Mouse (Mus musculus) lung, postnatal 0 days (tissue): ENCODE results near the gene Fam24b. TPM values are rescaled to one million over a fixed set of nuclear protein-coding genes. Genes with fewer than 3 reads are reported as not detected.
A peak's percentile ranks its signal among the peaks of the same experiment; 100 is the strongest.

Source experiments
- ATAC-seq: fragments of 200-750 bp; cut with Nextera tagmentation; 2 replicates; pipeline ENCODE4 v1.8.0; 2017; ENCODE audit warnings: moderate library complexity
- DNase-seq: peaks from one replicate; pipeline ENCODE4 v3.0.0-alpha.2; 2016; ENCODE audit warnings: low spot score
- H3K27ac ChIP-seq: fragments of 300-500 bp; sonication (generic); 2 replicates; pipeline ENCODE4 v1.5.1; 2014; ENCODE audit warnings: antibody characterized with exemption, mild to moderate bottlenecking, low read length, mixed read lengths
- H3K27me3 ChIP-seq: fragments of 300-500 bp; sonication (generic); replicated peaks from 2 replicates; pipeline ENCODE4 v1.6.1; 2014; ENCODE audit warnings: low read length, mixed read lengths; ENCODE audit not compliant: insufficient read depth
- H3K36me3 ChIP-seq: fragments of 300-500 bp; sonication (generic); 2 replicates; pipeline ENCODE4 v1.6.1; 2014; ENCODE audit warnings: low read length, mixed read lengths; ENCODE audit not compliant: insufficient read depth
- H3K4me1 ChIP-seq: fragments of 300-500 bp; sonication (generic); 2 replicates; pipeline ENCODE4 v1.6.1; 2014; ENCODE audit warnings: antibody characterized with exemption, low read depth, low read length, mixed read lengths; ENCODE audit not compliant: insufficient read depth
- H3K4me2 ChIP-seq: fragments of 300-500 bp; sonication (generic); replicated peaks from 2 replicates; pipeline ENCODE4 v1.6.1; 2014; ENCODE audit warnings: low read depth, mild to moderate bottlenecking, low read length, moderate library complexity, mixed read lengths
- H3K4me3 ChIP-seq: fragments of 300-500 bp; sonication (generic); 2 replicates; pipeline ENCODE4 v1.5.1; 2014; ENCODE audit warnings: low read depth, low read length
- H3K9ac ChIP-seq: fragments of 300-500 bp; sonication (generic); replicated peaks from 2 replicates; pipeline ENCODE4 v1.6.1; 2014; ENCODE audit warnings: low read depth, mild to moderate bottlenecking
- H3K9me3 ChIP-seq: fragments of 300-500 bp; sonication (generic); 2 replicates; pipeline ENCODE4 v1.6.1; 2016; ENCODE audit warnings: low read length, mixed read lengths
- CTCF ChIP-seq: IDR thresholded peaks from 2 replicates; pipeline ENCODE4 v1.5.1; 2016; ENCODE audit warnings: antibody characterized with exemption, mild to moderate bottlenecking
- EP300 ChIP-seq: IDR thresholded peaks from 2 replicates; pipeline ENCODE4 v1.6.1; 2016; ENCODE audit warnings: antibody characterized with exemption, mild to moderate bottlenecking, control low read depth
- WGBS: fragments of 180-500 bp; shearing (Covaris S2); extraction: QIAGEN DNeasy Blood & Tissue Kit; methylation state at CpG from one replicate; pipeline ENCODE4 v1.1.7; 2014; 5-methylcytosine and 5-hydroxymethylcytosine counted together
- polyA plus RNA-seq: library from polyadenylated mRNA; unstranded; fragments of >200 nt; fragmentation: Nextera tagmentation; extraction: Ambion mirVana; gene quantifications from 2 replicates; pipeline ENCODE4 v1.2.1, GENCODE M21; 2015

Fam24b gene
- polyA plus RNA-seq, 1 experiment from 2014 or later: not detected

DNA sequence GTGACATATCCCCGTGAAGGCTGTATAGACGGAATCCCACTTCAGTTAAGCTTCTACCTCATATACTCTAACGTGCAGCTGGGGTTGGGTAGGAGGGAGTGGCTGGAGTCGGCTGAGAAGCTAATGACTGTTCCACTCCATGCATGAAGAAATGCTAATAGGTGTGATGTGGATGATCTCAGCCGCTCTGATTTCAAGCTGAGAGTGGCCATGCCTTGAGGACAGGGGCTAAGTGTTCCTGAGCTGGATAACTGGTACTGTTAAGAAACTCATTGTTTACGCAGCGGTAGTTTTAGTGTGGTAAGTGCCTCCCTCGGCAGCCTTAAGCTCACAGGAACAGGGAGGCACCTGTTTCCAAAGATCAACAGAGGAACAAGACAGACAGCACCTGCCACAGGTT is 26.0 kb downstream of the Fam24b start:
- peak; percentile 85 for DNase-seq
- peak; percentile 91 for ATAC-seq
- no peaks in the 10 kb centered on the region for H3K4me1 ChIP-seq
- no peaks in the 10 kb centered on the region for H3K27me3 ChIP-seq
- TF ChIP-seq EP300 (peak; percentile 93), CTCF (no peak)
- no peaks in the 10 kb centered on the region for H3K36me3 ChIP-seq
- H3K27ac ChIP-seq: no peak overlapping the region
- H3K4me3 ChIP-seq: no peak overlapping the region
- H3K9ac ChIP-seq: no peak overlapping the region
- no peaks in the 10 kb centered on the region for H3K9me3 ChIP-seq
- whole genome bisulfite sequencing: 47% methylated on average over 8 of the region's 8 CpGs
- H3K4me2 ChIP-seq: no peak overlapping the region

DNA sequence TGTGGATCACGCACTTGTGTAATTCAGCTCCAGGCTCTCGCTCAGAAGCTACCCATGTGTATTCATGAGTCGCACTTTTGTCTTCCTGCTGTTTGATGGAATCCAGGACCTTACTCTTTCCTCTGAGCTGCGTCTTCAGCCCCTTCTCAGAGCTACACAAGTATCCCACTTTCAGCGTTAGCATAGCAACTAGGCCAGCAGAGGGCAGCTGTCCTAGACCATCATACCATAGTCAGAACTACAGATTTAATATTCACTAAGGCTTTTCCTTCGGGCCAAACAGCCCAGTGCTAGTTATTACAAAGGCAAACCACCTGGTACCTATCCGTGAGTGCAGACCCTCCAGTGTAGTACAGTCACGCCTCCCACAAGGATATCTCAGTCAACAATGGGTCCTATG is 32.2 kb downstream of the Fam24b start:
- no peaks in the 10 kb centered on the region for H3K27me3 ChIP-seq
- H3K9me3 ChIP-seq: no peaks in the 10 kb centered on the region
- no peaks in the 10 kb centered on the region for H3K4me1 ChIP-seq
- no peaks in the 10 kb centered on the region for H3K36me3 ChIP-seq
- no peak overlapping the region for H3K27ac ChIP-seq
- TF ChIP-seq EP300 (no peak), CTCF (peak; percentile 52)
- DNase-seq: peak; percentile 9
- no peak overlapping the region for H3K4me3 ChIP-seq
- WGBS: 64% methylated on average over 8 of the region's 8 CpGs
- H3K9ac ChIP-seq: no peak overlapping the region
- H3K4me2 ChIP-seq: no peak overlapping the region
- no peak for ATAC-seq

Other genes with a start within 250 kb of the Fam24b start
- gene 4933402N03Rik, start 183.2 kb downstream of the Fam24b start, polyA plus RNA-seq: not detected in 2 replicates
- gene 5430419D17Rik, start 155.1 kb downstream of the Fam24b start, polyA plus RNA-seq: 0.02 TPM in 1 of 2 replicates, not detected in the other
- gene Cuzd1, start 7.2 kb downstream of the Fam24b start, polyA plus RNA-seq: not detected in 2 replicates
- not detected in 2 replicates for gene Fam24a, start 4.3 kb upstream of the Fam24b start, polyA plus RNA-seq
- gene 2310057M21Rik, start 33.2 kb upstream of the Fam24b start, polyA plus RNA-seq: 10.7 and 12.5 TPM in 2 replicates
- 30.5 and 32.7 TPM in 2 replicates for gene Pstk, start 41.6 kb upstream of the Fam24b start, polyA plus RNA-seq
- gene Ikzf5, start 81.0 kb upstream of the Fam24b start, polyA plus RNA-seq: 9.0 and 10.3 TPM in 2 replicates
- gene Acadsb, start 81.1 kb upstream of the Fam24b start, polyA plus RNA-seq: 99.4 and 129 TPM in 2 replicates
- not detected in 2 replicates for gene Hmx3, start 213.4 kb upstream of the Fam24b start, polyA plus RNA-seq
- not detected in 2 replicates for gene Hmx2, start 219.3 kb upstream of the Fam24b start, polyA plus RNA-seq
- 92.6 and 101 TPM in 2 replicates for gene Bub3, start 230.7 kb upstream of the Fam24b start, polyA plus RNA-seq